Mouse (Mus musculus) WW6 (cell line): ENCODE measurements around the gene Nop53.

ENCODE experiments used
- DNase-seq: peaks from one replicate; pipeline ENCODE4 v3.0.0-alpha.2; 2013; ENCODE audit warnings: low read depth, low spot score

The Nop53 gene

DNA sequence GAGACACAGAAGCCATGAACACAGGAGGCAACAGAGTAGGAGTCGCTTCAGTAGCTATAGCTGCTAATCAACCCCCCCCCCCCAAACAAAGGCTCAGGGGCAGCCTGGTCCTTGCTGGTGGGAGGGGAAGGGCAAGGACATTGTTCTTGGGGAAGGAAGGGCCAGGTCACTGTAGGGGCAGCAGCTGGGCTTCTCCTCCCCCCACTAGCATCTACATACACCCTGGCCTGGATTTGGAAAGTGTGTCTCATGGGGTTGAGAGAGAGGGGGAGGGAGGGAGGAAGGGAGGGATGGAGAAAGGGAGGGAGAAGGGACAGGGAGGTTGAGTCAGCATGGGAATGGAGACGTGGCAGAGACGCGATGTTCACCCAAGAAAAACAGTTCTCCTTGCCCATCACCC lies 14.8 kb upstream of the Nop53 start:
- DNase-seq: no peak

DNA sequence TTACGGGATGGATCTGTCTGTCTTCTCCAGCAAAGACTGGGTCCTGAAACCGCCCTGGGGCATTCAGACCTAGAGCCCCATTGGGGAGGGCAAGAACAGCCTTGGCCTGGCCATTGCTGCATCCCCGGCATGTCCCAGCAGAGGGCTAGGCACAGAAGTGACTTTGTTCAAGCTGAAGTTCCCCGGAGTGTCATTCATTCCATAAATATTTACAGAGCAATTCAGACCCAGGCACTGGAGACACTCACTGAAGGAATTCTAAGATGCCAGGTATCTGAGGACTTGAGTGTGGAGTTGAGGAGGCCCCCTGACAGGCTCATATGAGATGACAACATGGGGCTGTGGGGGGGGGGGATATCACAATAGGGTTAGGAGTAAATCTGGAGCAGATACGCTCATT lies 10.3 kb upstream of the Nop53 start:
- no peak for DNase-seq

DNA sequence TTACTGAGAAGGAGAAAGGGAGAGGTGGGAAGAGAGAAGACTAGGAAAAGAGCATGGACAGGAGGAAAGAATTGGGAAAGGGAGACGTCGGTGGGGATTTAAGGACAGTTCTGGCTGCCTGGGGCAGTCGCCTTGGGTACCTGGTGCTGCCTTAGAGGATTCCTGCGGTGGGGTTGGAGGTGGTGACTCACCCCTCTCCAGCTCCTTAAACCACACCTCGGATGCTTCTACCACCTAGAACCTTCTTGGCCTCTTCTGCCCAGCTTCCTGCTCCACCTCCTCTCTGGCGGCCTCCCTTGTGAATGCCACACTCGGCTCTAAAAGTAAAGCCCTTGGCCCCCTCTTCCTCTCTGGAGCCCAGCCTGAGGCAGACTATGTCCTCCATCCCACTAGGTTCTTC lies 9.6 kb upstream of the Nop53 start:
- DNase-seq: no peak

DNA sequence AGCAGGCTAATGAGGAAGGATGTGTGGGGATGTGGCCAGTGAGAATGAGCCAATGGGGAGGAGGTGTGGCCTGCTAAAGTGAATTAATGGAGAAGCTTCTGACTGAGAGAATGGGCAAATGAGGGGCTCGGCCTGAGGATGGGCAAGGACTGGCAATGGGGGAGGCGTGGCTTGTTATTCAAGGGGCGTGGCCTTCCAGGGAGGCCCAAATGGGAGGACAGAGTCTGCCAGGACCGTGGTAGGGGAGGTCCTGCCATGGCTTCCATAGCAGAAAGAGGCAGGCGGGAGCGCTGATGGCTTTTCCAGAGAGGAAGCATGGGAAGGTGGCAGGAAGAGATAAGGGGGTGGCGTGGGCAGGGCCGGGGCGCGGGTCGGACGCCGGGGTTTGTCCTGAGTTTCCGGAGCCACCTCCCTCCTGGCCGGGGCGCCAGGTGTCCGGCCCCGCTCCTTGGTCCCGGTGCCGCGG lies 9.1 kb upstream of the Nop53 start:
- no peak for DNase-seq

DNA sequence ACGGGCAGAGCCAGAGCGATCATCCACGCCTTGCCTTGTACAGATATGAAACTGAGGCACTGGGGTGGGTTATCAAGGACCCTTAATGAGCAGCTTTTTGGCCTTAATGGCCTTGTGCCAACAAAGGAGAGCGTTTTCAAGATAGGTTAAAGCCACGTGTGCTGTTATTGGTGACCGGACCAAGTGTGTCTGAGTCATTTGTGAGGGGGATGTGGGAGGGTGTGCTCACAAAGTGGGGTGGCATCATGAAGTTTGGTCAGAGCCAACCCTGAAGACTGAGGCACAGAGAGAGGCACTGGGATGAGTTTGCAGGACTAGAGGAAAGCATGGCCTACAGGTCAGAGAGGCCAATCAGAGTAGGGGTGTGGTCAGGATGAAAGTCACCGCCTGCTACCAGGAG lies 8.6 kb upstream of the Nop53 start:
- no peak for DNase-seq

DNA sequence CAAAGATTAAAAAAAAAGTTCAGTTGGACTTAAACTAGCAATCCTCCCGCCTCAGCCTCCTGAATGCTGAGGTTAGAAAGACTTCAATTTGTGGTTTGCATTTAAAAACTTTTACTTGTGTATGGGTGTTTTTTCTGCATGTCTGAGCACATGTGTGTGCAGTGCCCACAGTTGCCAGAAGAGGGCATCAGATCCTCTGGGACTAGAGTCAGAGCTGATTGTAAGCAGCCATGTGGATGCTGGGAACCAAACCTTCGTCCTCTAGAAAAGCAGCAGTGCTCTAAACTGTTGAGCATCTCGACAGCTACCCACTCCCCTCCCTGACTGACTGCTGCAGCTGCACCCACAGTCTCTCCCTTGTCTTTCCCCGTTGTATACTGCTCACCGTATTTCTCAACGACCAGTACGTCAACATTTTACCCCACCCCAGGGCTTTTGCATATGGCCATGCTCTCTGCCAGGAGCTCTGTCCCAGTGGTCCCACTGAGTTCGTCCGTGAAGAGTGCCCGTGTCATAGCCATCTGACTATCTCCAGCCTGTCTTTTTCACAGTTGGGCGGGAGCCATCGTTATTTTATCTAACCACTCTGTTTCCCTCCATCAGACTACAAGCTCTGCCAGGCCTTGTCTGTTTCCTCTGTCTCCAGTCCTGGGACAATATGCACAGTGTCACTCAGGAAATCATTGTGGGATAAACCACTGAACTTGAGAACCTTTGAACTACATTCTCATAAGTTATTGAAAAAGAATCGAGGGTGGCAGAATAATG lies 7.6 kb upstream of the Nop53 start:
- no peak for DNase-seq

DNA sequence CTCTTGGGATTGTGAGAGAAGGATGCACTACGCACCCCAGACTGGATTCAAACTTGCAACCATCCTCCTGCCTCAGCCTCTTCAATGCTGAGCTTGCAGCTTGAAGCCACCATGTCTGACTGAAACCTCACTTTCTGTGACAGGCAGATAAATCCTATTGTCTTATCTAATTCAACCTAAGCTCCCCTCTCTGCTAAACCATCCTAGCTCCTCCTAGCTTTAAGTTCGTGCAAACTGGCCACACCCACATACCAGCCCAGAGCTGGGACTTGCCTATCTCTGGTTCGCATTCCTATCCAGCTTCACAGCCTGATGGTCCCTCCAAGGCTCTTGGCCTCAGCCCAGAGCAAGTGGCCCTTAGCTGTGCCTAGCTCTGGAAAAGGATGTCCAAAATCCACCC lies 6.5 kb upstream of the Nop53 start:
- DNase-seq: no peak

DNA sequence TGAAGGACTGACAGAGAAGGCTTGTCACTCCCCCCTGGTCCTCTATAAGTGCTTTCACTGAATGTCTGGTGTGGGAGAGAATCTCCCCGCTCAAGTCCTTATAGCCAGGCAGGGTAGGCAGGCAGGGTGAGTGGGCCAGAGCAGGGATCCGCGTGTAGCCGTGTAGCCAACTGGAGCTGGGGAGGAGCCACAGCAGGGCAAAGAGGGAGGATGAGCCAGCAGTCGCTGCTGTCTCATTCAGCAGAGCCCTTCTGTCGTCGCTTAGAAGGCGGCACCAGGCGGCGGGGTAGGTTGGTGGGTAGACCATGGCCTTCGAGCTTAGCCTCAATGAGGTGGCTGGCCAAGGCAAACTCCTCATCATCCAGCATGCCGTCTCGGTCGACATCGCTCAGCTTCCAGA lies 4.1 kb upstream of the Nop53 start:
- no peak for DNase-seq

DNA sequence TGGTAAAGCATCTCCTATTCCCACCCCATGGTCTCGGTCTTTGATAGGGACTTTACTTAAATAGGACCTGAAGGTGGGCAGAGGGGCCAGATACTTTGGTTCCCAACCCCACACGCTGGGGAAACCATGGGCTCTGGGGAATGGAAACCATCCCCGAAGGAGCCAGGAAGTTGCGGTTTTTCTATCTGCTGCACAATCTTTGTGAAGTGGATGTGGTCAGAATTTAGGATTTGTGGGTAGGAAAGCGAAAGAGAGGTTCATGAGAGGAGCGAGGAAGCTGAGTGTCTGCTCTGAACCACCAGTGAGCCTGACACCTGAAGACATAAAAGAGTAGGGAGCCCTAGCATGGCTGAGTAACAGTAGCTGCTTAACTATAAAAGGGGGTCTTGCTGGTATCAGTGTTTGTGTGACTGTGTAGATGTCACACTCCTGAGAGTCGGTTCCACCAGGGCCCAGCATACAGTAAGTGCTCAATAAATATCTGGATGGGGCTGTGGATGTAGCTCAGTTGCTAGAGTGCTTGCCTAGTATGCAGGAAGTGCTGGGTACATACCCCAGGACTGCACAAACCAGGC lies 3.4 kb upstream of the Nop53 start:
- DNase-seq: no peak

DNA sequence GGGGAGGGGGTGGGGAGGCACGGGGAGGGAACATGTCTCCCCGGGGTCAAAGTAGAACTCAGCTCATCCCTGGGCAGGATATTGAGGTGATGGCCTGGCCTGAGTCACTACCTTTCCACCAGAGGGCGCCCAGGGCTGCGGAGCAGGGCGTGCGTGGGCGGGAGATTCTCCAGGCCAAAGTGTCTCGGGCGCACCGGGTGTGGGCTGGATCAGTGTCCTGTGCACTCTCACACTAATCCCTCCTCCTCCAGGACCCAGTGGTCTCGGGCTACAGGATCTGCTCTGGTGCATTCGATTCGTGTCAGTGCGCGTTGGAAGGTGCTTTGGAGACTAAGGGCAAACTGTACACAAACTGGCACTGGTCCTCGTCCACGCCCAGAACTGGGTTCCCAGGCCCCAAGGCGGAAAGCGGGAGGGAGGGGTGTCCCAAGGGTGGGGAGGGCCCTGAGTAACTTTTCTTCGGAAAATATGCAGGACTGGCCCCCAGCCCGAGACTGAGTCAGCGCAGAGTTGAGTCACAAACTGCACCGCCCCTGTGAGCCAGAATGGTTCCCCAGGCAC lies 2.6 kb upstream of the Nop53 start:
- peak; percentile 83 for DNase-seq

DNA sequence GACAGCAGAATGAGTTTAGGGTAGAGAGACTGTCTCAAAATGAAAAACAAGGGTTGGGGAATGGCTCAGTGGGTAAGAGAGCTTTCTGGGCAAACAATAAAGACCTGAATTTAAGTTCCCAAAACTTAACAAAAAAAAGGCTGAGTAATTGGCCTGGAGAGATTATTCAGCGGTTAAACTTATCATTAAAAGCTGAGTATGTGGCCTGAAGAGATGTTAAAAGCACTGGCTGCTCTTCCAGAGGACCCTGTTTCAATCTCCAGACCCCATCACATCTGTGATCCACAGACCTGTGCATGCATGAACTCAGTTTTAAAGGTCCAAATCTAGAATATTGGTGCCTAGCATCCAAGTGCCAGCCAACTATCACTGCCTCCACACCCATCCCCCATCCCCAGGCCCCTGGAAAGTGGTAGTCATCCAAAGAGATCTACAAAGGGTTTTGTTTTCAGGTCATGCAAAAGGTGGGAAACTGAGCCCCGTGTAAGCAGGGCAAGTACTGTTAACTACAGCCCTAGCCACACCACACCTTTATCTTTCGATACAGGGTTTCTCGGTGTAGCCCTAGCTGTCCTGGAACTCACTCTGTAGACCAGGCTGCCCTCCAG lies 1.9 kb upstream of the Nop53 start:
- DNase-seq: no peak

DNA sequence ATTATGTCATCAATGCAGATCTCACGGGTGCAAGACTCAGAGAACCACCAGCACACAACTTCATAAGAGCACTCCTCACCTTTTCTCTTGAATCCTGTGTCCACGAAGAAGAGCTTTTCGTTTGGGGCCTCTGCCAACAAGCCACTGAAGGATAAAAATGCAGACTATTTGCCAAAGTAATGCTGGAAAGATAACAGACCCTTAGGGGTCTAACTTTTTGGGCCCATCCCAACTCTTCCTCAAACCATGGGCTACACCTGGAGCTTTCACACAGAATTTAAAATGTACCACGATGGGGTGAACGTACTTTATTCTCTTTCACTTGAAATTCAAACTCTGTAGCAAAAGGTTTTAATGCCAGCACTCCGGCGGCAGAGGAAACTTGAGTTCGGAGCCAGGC lies 663 bp downstream of the Nop53 start:
- no peak for DNase-seq

DNA sequence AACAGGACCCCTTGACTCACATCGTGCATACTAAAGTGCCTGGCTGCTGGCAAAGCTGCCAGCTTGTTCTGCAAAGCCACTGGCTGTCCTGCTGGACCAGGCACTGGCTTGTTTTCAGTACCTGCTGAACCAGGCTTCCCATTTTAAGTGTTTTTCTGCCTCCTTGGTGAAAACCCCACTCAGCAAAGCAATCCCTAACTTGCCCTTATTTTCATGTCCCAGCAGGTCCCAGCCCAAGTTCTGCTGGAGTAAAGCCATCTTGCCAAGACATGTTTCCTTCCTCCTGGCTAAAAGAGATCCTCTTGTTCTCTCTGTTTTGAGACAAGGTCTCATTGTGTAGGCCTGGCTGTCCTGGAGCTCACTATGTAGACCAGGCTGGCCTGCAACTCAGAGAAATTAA lies 1.6 kb downstream of the Nop53 start:
- DNase-seq: no peak

DNA sequence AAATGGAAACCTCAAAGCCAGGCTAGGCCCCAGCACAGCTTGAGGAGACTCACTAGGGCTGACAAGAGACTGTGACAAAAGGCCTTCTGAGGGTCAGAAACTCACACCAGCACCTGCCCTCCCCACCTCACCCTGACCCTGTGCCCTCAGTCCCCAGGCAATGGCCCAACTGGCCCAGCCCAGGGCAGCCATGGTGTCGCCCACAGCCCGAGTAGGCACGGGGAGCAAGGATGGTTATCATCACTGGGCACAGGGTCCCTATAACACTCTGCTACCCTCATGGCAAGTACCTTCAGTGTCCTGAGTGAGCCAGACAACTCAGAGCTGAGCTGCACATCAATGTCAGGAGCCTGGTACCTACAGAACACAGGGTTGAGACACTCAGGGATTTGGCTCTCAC lies 7.3 kb downstream of the Nop53 start:
- no peak for DNase-seq

DNA sequence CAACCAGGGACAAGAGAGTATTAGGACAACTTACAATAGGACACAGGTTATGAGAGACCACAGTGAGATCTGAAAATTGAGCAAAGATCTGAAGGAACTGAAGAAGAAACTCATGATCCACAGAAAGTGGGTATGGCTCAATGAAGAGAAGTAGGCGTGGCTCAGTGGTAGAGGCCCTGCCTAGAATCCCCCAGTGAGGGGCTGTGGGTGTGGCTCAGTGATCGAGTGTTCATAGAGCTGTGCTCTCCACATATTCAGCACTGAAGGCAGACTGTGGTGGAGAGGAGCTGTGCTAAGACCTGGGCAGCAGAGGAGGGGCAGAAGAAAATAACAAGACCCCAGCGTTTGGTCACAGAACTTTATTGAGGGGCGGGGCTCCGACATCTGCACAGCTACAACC lies 8.4 kb downstream of the Nop53 start:
- no peak for DNase-seq

DNA sequence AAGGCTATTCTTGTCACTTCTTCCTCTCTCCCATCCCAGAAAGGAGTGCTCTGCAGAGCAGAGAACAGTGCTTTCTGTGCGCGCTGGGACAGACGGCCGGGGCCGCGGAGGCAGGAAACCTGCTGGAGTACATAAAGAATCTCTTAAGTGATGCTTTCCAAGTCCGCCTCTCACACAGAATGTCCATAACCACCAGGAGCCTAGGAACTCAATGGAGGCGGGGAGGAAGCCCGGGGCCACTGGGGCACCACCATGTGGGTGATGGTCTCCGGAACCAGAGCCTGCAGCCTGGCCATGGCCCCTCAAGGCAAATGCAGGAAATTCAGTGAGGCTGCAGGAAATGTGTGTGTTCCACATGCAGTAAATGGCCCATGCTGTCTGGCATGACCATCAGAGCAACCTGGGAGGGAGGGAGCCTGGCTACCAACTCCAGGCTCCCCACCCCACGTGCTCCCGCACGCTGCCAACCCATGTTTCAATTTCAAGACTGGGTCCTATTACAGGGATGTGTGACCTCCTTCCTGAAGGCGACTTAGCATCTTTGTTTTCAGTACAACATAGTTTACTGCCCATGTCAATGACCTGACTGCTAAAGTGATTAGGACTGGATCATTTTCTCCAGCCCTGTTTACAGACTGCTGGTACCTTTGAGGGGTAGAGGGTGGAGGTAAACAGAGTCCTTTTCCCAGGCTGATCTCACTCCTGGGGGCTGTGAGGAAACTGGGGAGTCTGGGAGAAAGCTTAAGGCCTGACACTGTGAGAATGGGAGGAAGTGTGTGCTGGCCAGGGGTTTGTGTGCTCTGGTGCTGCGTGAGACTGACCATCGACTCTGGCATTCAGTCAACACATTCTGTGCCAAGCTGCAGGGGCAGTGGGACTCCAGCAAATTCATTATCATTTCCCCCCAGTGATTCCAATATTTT lies 12.2 kb downstream of the Nop53 start:
- no peak for DNase-seq

DNA sequence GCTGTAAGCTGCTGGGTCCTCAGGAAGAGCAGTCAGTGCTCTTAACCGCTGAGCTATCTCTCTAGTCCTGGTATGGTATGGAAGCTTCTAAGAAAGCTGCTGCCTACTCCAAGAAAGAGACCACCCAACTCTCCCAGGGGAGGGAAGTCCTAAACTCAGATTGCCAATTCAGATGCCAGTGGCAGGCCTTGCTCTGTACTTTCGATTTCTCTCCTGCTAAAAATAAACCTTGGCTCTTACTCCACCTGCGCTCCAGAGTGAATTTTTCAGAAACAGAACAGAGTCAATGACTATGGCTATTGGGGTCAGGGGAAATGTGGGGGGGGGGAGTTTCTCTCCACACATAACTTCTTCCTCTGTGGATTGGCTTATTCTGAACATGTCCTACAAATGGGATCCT lies 14.2 kb downstream of the Nop53 start:
- no peak for DNase-seq

DNA sequence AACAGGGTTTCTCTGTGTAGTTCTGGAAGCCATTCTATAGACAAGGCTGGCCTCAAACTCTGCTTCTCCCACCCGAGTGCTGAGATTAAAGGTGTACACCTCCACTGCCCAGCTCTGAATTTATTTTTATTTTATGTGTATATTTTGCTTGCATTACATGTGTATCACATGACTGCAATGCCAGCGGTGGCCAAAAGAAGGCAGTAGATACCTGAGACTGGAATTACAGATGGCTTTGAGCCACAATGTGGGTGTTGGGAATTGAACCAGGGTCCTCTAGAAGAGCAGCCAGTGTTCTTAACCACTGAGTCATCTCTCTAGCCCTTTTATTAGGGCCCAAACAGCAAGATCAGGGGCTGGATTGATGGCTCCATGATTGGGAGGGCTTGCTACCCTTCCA lies 15.3 kb downstream of the Nop53 start:
- no peak for DNase-seq

DNA sequence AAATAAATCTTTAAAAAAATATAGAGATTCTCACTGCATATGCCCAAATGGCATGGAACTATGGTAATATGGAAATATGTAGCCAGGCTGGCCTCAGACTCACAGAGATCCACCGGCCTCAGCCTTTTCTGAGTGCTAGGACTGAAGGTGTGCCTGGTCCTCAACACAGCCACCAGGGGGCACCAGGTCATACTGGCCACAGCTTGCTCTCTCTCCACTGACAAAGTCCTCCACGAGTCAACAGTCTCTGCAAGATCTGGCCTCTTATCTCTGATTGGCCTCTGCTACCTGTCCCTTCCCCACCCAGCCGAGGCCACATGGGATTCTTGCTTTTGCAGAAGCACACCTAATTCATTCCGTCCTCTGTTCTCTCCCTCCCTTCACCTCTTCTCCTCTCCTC lies 16.0 kb downstream of the Nop53 start:
- DNase-seq: no peak

DNA sequence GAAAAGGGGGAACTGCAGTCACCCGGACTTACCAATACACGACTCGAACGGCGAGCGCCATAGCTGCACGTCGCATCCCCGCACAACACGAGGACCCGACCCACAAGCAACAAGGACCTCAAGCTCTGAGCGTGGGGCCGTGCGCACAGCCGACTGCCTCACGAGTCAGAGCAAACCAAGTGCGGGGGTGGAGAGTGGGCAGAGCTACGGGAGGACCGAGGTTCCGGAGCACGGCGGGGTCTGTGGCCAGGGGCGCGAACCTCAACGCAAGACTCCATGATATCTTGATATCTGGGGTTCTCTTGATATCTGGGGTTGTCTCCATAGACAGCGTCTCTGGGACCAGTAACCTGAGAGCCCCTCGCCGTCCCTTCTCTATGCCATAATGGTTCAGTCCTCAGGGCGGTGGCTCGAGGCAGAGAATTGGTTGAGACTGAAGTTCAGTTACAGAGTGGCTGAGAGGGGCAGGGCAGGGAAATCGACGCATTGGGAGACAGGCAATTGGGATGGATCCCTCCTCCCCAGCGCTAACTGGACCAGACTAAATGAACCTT lies 23.6 kb downstream of the Nop53 start, which contains the start of gene Selenow:
TSS of gene Selenow (minus strand) at position 183 of the 554 bp plus-strand sequence.
- DNase-seq: peak; percentile 84

DNA sequence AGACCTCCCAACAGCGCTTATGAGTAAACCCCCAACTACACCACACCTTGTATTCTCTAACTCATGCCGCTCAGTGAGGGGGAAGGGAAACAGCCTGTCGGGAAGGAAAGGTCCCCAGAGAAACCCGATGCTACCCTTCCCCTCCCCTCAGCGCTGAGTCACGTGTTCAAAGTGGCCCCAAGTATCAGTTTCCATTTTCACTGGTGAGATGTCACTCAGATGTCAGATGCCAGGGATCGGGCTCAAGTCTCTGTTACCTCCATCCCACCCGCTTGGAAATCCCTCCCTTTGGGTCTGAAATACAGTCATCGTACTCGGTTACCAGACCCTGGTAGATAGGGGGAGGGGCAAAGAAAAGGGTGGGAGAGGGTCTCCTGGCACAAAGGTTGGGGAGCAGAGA lies 24.1 kb downstream of the Nop53 start:
- no peak for DNase-seq
